Mouse (Mus musculus) ES-Bruce4 (cell line): Measurements from ENCODE around the gene 5530401A14Rik.

Experiments
- CTCF ChIP-seq: IDR thresholded peaks from one replicate; pipeline ENCODE4 v1.8.1; 2011; ENCODE audit warnings: low read depth, low read length
- EP300 ChIP-seq: IDR thresholded peaks from 2 replicates; pipeline ENCODE4 v1.6.1; 2011; ENCODE audit warnings: low read depth, low read length; ENCODE audit not compliant: insufficient read depth
- POLR2A ChIP-seq: IDR thresholded peaks from one replicate; pipeline ENCODE4 v1.8.1; 2011; ENCODE audit warnings: low read length; ENCODE audit not compliant: insufficient read depth

- no peak for TF ChIP-seq CTCF
- TF ChIP-seq EP300, result no peak
- TF ChIP-seq POLR2A, result no peak
Observed at GRCm38 (mm10) chr11:81832381-81832780, 28.1 kb upstream of the 5530401A14Rik start.
